Mouse (Mus musculus) heart, postnatal 36 days (tissue): ENCODE data around the gene Cdk5r1. TPM values are rescaled to one million over a fixed set of nuclear protein-coding genes. Genes with fewer than 3 reads are reported as not detected.
"Not testable (repeated sequence)": the region's sequence is repeated elsewhere in the genome, so short reads cannot be mapped to it uniquely, and the experiment has no call there.

Experiments used
- DNase-seq, 2 experiments: peaks; one replicate each; pipeline ENCODE4 v3.0.0; 2021 to 2022
- intact Hi-C: fragments of 180-260 bp; cut with DNase I; formaldehyde crosslinking; loops from one replicate; pipeline ENCODE4 v1.15.1; 2025
- total RNA-seq, 2 experiments: library from RNA; stranded (reverse); gene quantifications; 2 replicates each; pipeline ENCODE4 v1.2.3; 2021

Gene Cdk5r1
- total RNA-seq = 1 to 10 TPM; 1.2 to 1.5 TPM

GRCm38 (mm10) chr11:80476222-80477189 lies at the start of gene Cdk5r1:
Cdk5r1 (plus strand) TSS chr11:80477023.
- DNase-seq = peak; percentile 81 to 90
- intact Hi-C loops = loop anchor here (2.0 to 5.0 kb wide), 3 partner anchors 46 to 196 kb away; no protein-coding TSS in a partner anchor

- intact Hi-C loops = loop anchor here (1.0 kb wide), 1 partner anchor 242 kb away; no protein-coding TSS in a partner anchor
- peak; percentile 93 for DNase-seq
These were observed 48.3 kb upstream of the Cdk5r1 start, which contains the start of gene Psmd11 for GRCm38 (mm10) chr11:80428381-80429008. Psmd11 (plus strand) TSS chr11:80428615.

GRCm38 (mm10) chr11:80429009-80429475 lies 47.8 kb upstream of the Cdk5r1 start:
- intact Hi-C loops = no loop called here
- DNase-seq = peak in 1 of 2 experiments; percentile 43

GRCm38 (mm10) chr11:80429500-80430166 lies 47.2 kb upstream of the Cdk5r1 start:
- no peak for DNase-seq
- intact Hi-C loops = no loop called here

- intact Hi-C loops = no loop called here
- no peak for DNase-seq
These were observed 46.4 kb upstream of the Cdk5r1 start for GRCm38 (mm10) chr11:80430366-80430910.

DNA sequence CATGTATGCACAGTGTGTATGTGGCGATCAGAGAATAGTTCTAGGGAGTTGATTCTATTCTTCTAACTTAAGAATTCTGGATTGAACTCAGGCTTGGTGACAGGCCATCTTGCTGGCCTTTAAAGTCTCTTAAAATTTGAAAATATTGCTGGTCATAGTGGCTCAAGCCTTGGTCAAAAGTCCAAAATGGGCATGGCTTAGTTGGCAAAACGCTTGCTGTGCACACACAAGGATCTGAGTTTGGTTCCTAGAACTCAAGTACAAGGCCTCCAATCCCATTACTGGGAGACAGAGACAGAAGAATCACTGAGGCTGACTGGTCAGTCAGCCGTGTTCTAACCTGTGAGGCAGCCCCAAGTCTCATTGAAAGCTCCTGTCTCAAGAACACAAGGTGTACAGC lies 29.9 kb upstream of the Cdk5r1 start:
- DNase-seq = no peak
- intact Hi-C loops = no loop called here

DNA sequence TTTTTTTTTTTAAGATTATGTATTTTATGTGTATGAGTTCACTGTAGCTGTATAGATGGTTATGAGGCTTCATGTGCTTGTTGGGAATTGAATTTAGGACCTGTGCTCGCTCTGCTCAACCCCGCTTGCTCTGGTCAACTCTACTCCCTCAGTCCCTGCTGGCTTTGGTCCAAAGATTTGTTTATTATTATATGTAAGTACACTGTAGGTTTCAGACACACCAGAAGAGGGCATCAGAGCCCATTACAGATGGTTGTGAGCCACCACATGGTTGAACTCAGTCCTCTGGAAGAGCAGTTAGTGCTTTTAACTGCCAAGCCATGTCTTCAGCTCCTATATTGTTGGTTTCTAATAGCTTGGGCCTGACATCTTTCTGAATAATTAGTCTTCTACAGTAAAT lies 27.0 kb upstream of the Cdk5r1 start:
- no peak for DNase-seq
- intact Hi-C loops = no loop called here

- intact Hi-C loops = no loop called here
- DNase-seq = no peak
These were observed 24.6 kb upstream of the Cdk5r1 start for GRCm38 (mm10) chr11:80452242-80452641.

DNA sequence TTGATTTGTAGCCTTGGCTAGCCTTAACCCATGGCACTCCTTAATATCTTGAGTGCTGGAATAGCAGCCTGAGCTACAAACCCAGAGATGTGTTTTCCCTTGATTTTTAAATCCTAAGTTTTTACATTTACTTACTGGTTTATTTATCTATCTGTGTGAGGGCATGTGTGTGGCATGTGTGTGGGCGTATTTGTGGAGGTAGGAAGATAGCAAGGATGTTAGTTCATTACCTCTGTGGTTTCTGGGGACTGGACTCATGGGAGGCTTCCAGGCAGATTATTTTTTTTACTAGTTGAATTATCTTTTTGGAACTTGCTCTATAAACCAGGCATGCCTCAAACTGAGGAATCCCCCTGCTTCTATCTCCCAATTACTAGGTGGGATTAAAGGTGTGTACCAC lies 23.6 kb upstream of the Cdk5r1 start:
- DNase-seq = no peak
- intact Hi-C loops = no loop called here

DNA sequence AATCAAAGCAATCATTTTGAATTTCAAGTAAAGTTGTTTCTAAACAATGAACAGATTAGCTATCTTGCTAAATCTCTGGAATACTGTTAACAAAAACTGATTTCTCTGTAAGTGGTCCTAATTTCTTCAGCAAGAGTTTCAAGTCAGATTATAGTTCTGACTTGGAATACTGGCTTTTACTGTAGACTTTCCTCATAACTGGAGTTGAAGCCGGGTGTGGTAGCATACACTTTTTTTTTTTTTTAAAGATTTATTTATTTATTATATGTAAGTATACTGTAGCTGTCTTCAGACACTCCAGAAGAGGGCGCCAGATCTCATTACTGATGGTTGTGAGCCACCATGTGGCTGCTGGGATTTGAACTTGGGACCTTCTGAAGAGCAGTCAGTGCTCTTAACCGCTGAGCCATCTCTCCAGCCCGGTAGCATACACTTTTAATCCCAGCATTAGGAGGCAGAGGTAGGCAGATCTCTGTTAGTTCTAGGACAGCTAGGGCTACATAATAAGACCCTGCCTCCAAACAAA lies 13.2 kb upstream of the Cdk5r1 start:
- DNase-seq, intact Hi-C loops: not testable (repeated sequence)

DNA sequence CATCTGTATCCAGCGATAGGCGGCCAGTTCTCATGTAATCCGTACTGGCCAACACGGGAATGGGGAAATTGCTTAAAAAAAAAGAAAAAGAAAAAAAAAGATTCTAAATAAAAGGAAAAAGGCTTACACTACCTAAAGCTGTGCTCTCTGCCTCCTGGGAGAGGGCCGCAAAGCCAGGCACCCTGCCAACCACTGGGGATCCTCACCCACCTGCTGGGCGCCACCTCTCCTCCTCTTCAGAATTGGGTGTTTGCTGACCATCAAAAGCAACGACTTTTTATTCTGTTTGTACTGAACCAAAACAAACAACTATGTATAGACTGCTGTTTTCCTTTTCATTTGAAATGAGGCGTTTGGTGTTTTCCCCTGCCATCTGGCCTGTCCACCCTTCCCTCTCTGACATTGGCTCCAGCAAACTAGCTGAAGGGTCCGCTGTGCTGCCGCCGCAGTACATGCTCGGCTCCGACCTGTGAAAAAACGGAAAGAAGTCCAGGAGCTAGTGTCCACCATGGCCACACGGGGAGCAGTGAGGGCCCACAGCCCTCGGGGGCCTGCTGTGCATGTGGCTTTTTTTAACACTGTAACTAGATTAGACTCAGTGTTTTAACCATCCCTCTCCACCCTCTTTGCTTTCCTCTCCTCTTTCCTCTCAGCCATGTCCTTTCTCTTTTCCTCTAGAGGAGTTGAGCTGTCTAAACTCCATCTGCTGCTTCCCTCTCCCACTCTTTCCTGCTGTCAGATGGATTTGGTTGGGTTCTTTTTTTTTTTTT lies 4.8 kb upstream of the Cdk5r1 start:
- no peak for DNase-seq
- intact Hi-C loops = no loop called here

DNA sequence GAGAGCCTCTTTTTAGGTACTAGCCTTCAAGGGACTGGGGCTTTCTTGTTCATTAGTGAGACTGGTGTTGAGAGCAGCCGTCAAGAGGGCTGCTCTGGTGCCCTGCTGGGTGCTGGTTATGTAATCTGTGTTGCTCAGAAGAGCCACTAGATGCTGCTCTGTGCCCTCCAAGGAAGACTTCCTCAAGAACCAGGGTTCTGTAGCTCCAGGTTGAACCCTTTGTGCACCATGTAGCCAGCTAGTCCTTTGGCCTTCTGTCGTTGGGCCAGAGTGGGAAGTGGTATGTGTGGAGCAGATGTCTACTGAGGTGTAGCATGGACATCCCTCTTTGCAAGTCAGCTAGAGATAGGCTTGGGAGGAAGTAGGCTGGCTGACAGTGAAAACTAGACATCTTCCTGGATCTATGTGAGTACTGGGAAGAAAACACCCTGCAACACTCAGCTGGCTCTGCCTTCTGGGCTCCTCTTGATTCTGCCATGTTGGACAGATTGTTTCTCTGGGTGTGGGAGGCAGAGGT lies 2.6 kb upstream of the Cdk5r1 start:
- no peak for DNase-seq
- intact Hi-C loops = no loop called here

DNA sequence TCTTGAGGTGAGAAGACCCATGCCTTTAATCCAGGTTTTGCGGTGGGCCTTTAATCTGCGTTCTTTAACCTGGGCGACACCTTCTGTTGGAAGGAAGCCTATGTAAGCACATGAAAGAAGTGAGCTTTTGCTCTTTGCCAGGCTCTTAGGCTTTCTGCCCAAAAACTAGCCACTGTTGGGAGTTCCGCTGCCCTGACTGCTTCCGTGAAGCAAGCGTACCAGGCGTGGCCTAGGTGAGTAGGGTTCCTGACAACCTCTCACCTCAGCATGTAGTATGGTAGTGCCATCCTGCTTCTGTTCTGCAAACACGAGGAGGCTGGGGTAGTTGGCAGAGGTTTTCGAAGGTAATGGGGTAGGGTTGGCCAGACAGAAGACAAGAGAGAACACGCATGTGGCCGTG lies 2.0 kb upstream of the Cdk5r1 start:
- intact Hi-C loops = loop anchor here (5.0 kb wide), 2 partner anchors 127 to 197 kb away; no protein-coding TSS in a partner anchor
- no peak for DNase-seq

DNA sequence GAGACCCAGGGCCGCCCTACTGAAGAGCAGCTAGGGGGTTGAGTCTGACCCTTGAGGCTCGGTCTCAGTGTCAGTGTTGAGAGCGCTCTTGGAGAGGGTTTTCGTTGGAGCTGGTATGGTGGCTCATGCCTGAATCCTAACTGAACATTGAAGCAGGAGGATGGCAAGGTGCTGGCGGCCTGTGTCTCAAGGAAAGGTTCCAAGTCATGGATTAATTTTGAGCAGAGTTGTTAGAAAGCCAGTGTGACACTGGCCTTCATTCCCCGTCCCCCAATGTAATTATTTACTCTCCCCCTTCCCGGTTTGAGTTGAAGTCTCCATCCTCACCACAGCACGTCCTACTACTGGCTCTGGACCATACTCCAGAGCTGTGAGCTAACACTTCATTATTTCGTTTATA lies 1.3 kb upstream of the Cdk5r1 start:
- no peak for DNase-seq
- intact Hi-C loops = loop anchor here (5.0 kb wide), 2 partner anchors 127 to 197 kb away; no protein-coding TSS in a partner anchor

DNA sequence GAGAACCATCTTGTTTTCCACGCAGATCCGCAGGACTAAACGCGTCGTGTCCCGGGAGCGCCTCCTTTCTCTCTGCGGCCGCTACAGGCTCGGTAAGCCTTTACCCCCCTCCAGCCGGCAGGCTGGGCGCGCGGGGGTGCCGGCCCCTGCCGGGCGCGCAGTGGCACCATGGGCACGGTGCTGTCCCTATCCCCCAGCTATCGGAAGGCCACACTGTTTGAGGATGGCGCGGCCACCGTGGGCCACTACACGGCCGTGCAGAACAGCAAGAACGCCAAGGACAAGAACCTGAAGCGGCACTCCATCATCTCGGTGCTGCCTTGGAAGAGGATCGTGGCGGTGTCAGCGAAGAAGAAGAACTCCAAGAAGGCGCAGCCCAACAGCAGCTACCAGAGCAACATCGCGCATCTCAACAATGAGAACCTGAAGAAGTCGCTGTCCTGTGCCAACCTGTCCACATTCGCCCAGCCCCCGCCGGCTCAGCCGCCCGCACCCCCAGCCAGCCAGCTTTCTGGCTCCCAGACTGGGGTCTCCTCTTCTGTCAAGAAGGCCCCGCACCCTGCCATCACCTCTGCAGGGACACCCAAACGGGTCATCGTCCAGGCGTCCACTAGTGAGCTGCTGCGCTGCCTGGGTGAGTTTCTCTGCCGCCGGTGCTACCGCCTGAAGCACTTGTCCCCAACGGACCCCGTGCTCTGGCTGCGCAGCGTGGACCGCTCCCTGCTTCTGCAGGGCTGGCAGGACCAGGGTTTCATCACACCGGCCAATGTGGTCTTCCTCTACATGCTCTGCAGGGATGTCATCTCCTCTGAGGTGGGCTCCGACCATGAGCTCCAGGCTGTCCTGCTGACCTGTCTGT lies 747 bp downstream of the Cdk5r1 start:
- intact Hi-C loops = loop anchor here (2.0 to 5.0 kb wide), 3 partner anchors 45 to 195 kb away; no protein-coding TSS in a partner anchor
- no peak for DNase-seq

DNA sequence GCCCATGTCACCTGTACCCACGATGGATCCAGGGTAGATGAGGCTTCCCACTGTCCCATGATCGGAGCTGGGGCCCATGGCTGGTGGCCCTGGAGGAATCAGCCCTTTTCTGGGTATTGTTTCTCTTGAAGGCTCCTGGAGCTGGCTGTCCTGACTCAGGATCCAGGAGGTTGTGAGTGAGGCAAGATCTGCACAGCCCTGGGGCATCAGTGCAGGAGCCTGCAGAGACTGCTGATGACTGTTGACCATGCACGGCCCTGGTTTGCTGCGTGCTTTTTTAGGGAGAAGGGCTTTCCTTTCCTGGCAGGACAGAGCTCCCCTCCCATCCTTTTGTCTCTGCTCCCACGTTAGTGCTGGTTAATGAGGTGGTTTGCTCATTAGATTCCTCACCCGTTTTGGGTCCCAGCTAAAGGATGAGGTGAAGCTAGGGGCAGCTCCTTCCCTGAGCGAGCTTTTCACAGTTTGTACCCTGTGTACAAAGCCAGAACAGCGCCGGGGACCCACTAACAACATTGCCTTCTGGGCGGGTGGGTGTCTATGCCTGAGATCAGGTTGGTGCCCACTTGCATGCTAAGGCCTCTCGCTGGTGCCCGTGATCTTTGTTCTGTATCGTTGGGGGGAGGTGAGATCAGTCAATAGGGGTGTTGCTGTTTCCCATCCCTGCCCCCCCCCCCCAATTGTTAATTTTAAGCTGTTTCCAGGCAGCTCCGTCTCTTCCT lies 2.0 kb downstream of the Cdk5r1 start:
- no peak for DNase-seq
- intact Hi-C loops = loop anchor here (5.0 kb wide), 2 partner anchors 123 to 193 kb away; no protein-coding TSS in a partner anchor

DNA sequence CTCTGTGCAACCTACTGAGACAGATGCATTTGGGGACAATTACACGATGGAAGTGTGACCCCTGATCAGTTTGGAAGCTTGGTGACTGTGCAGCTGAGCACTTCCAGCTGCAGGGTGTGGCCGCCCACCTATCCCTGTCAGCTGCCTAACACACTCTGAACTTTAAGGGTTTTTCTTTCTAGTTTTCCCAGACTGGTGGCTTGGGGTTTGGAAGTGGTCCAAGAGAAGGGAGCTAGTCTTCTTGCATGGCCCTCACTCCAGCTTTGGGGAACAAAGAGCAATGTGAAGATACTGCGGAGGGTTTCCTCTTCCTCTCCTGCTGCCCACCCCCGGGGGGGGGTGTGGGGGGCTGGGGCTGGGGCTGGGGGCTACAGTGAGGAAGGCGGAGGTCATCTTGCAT lies 2.6 kb downstream of the Cdk5r1 start:
- intact Hi-C loops = loop anchor here (5.0 kb wide), 2 partner anchors 123 to 193 kb away; no protein-coding TSS in a partner anchor

More for the DNA sequence above, 2.6 kb downstream of the Cdk5r1 start:
- no peak for DNase-seq
